Mouse (Mus musculus) lung, embryonic 14.5 days (tissue): ENCODE measurements around the gene Alx1. TPM values are rescaled to one million over a fixed set of nuclear protein-coding genes. Genes with fewer than 3 reads are reported as not detected.

Source experiments
- ATAC-seq: fragments of 200-750 bp; cut with Nextera tagmentation; 2 replicates; pipeline ENCODE4 v1.8.0; 2017; ENCODE audit warnings: mild to moderate bottlenecking, moderate TSS enrichment, moderate library complexity; ENCODE audit not compliant: insufficient read depth
- DNase-seq: peaks from one replicate; pipeline ENCODE4 v3.0.0-alpha.2; 2015
- H3K27ac ChIP-seq: fragments of 300-500 bp; sonication (generic); 2 replicates; pipeline ENCODE4 v1.5.1; 2014; ENCODE audit warnings: low read depth, mild to moderate bottlenecking, moderate library complexity
- H3K27me3 ChIP-seq: fragments of 300-500 bp; sonication (generic); 2 replicates; pipeline ENCODE4 v1.6.1; 2014; ENCODE audit warnings: low read length, control low read depth; ENCODE audit not compliant: insufficient read depth
- H3K36me3 ChIP-seq: fragments of 300-500 bp; sonication (generic); 2 replicates; pipeline ENCODE4 v1.6.1; 2014; ENCODE audit warnings: control low read depth; ENCODE audit not compliant: insufficient read depth
- H3K4me1 ChIP-seq: fragments of 300-500 bp; sonication (generic); 2 replicates; pipeline ENCODE4 v1.6.1; 2014; ENCODE audit warnings: antibody characterized with exemption, control low read depth; ENCODE audit not compliant: insufficient read depth
- H3K4me2 ChIP-seq: fragments of 300-500 bp; sonication (generic); 2 replicates; pipeline ENCODE4 v1.6.1; 2014; ENCODE audit warnings: mild to moderate bottlenecking
- H3K4me3 ChIP-seq: fragments of 300-500 bp; sonication (generic); 2 replicates; pipeline ENCODE4 v1.5.1; 2014; ENCODE audit warnings: low read depth, low read length
- H3K9ac ChIP-seq: fragments of 300-500 bp; sonication (generic); 2 replicates; pipeline ENCODE4 v1.6.1; 2014
- H3K9me3 ChIP-seq: fragments of 300-500 bp; sonication (generic); 2 replicates; pipeline ENCODE4 v1.6.1; 2016; ENCODE audit warnings: low read depth, low read length, control low read depth
- CTCF ChIP-seq: IDR thresholded peaks from 2 replicates; pipeline ENCODE4 v1.5.1; 2016; ENCODE audit warnings: antibody characterized with exemption, low read depth
- WGBS: fragments of 180-500 bp; shearing (Covaris S2); extraction: QIAGEN DNeasy Blood & Tissue Kit; methylation state at CpG from one replicate; pipeline ENCODE4 v1.1.7; 2014; 5-methylcytosine and 5-hydroxymethylcytosine counted together
- polyA plus RNA-seq: library from polyadenylated mRNA; unstranded; fragments of >200 nt; fragmentation: Nextera tagmentation; extraction: Ambion mirVana; gene quantifications from 2 replicates; pipeline ENCODE4 v1.2.1, GENCODE M21; 2014

The Alx1 gene
- polyA plus RNA-seq, 1 experiment from 2014 or later = 0.08 TPM

DNA sequence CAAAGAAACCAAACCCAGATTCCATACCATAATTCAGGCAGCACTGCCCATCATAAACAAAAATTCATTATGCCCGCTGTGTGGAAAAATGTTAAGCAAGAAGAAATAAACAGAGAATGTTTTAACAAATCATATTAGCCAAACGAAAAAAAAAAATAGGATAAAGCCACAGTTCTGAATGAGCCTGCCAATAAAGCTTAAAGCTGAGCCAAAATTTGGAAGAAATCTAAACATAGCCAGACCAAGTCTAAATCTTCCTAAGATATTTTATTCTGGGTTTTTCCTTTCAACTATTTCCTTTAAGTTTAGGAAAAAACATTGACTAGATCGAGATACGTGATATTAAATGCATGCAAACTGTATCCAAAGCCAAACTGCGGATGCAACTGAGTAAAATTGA is 54.9 kb downstream of the Alx1 start:
- H3K9me3 ChIP-seq = no peaks in the 10 kb centered on the region
- ATAC-seq (no peak), DNase-seq (peak; percentile 71)
- H3K27ac ChIP-seq = no peak overlapping the region
- no peak overlapping the region for H3K4me3 ChIP-seq
- no peaks in the 10 kb centered on the region for H3K27me3 ChIP-seq
- no peak overlapping the region for H3K4me2 ChIP-seq
- 60% methylated on average over 5 of the region's 5 CpGs for whole genome bisulfite sequencing
- TF ChIP-seq CTCF = no peak
- no peaks in the 10 kb centered on the region for H3K36me3 ChIP-seq
- H3K4me1 ChIP-seq = no peaks in the 10 kb centered on the region
- no peak overlapping the region for H3K9ac ChIP-seq

- Histone ChIP-seq H3K9me3 (no peaks in the 10 kb centered on the region), H3K4me1 (no peaks in the 10 kb centered on the region), H3K9ac (no peak overlapping the region), H3K4me3 (no peak overlapping the region), H3K27ac (no peak overlapping the region), H3K4me2 (no peak overlapping the region), H3K36me3 (no peaks in the 10 kb centered on the region), H3K27me3 (no peaks in the 10 kb centered on the region)
- WGBS = 88% methylated on average over 2 of the region's 2 CpGs
- DNase-seq (no peak), ATAC-seq (no peak)
- peak; percentile 19; the same call in 1 of the 2 replicates for TF ChIP-seq CTCF
Observed at GRCm38 (mm10) chr10:102959602-102960001, 70.4 kb downstream of the Alx1 start.

Other genes starting within 250 kb of the Alx1 start
- gene Lrriq1, start 206.1 kb upstream of the Alx1 start, polyA plus RNA-seq = 0.17 and 0.55 TPM in 2 replicates